Mouse (Mus musculus): ENCODE results near the gene AY358078. TPM values are rescaled to one million over a fixed set of nuclear protein-coding genes. Genes with fewer than 3 reads are reported as not detected.
A peak's percentile ranks its signal among the peaks of the same experiment; 100 is the strongest.
"Not testable (repeated sequence)": the region's sequence is repeated elsewhere in the genome, so short reads cannot be mapped to it uniquely, and the experiment has no call there.

Gene AY358078
- not detected in 2 replicates for polyA plus RNA-seq (2012; rRNA removed)

GRCm38 (mm10) chr14:51799746-51800145 lies at the start of gene AY358078:
AY358078 (plus strand) TSS chr14:51800046.
- no peak for DNase-seq (ENCODE audit: extremely low spot score in 1 of 2, low spot score in 1 of 2)

- DNase-seq (ENCODE audit: extremely low spot score in 1 of 2, low spot score in 1 of 2), result no peak
Observed at GRCm38 (mm10) chr14:51755944-51756343, 43.9 kb upstream of the AY358078 start.

GRCm38 (mm10) chr14:51771378-51771777 lies 28.5 kb upstream of the AY358078 start:
- DNase-seq (ENCODE audit: extremely low spot score in 1 of 2, low spot score in 1 of 2), result peak in 1 of 2 experiments; percentile 31

- DNase-seq (ENCODE audit: extremely low spot score in 1 of 2, low spot score in 1 of 2), result no peak
Observed at GRCm38 (mm10) chr14:51773490-51773889, 26.4 kb upstream of the AY358078 start, which contains the start of gene Ang4. Ang4 (minus strand) TSS chr14:51773590.

- no peak for DNase-seq (ENCODE audit: extremely low spot score in 1 of 2, low spot score in 1 of 2)
Observed at GRCm38 (mm10) chr14:51777791-51778190, 22.1 kb upstream of the AY358078 start.

GRCm38 (mm10) chr14:51778865-51779481 lies 20.9 kb upstream of the AY358078 start:
- DNase-seq (ENCODE audit: extremely low spot score in 1 of 2, low spot score in 1 of 2), result no peak

- no peak for DNase-seq (ENCODE audit: extremely low spot score in 1 of 2, low spot score in 1 of 2)
Observed at GRCm38 (mm10) chr14:51786335-51786734, 13.5 kb upstream of the AY358078 start.

GRCm38 (mm10) chr14:51787061-51787460 lies 12.8 kb upstream of the AY358078 start:
- no peak for DNase-seq (ENCODE audit: extremely low spot score in 1 of 2, low spot score in 1 of 2)

- DNase-seq (ENCODE audit: extremely low spot score in 1 of 2, low spot score in 1 of 2), result no peak
Observed at GRCm38 (mm10) chr14:51789196-51789595, 10.7 kb upstream of the AY358078 start.

- no peak for DNase-seq (ENCODE audit: extremely low spot score in 1 of 2, low spot score in 1 of 2)
Observed at GRCm38 (mm10) chr14:51794106-51794505, 5.7 kb upstream of the AY358078 start.

- DNase-seq (ENCODE audit: extremely low spot score in 1 of 2, low spot score in 1 of 2), result no peak
Observed at GRCm38 (mm10) chr14:51826625-51827024, 26.8 kb downstream of the AY358078 start.

GRCm38 (mm10) chr14:51827842-51828241 lies 28.0 kb downstream of the AY358078 start:
- peak in 1 of 2 experiments; percentile 19 for DNase-seq (ENCODE audit: extremely low spot score in 1 of 2, low spot score in 1 of 2)

GRCm38 (mm10) chr14:51829188-51829587 lies 29.3 kb downstream of the AY358078 start:
- DNase-seq (ENCODE audit: extremely low spot score in 1 of 2, low spot score in 1 of 2), result no peak

- peak in 1 of 2 experiments; percentile 4 for DNase-seq (ENCODE audit: extremely low spot score in 1 of 2, low spot score in 1 of 2)
Observed at GRCm38 (mm10) chr14:51838480-51838879, 38.6 kb downstream of the AY358078 start.

GRCm38 (mm10) chr14:51842250-51842649 lies 42.4 kb downstream of the AY358078 start:
- no peak for DNase-seq (ENCODE audit: extremely low spot score in 1 of 2, low spot score in 1 of 2)

- DNase-seq (ENCODE audit: extremely low spot score in 1 of 2, low spot score in 1 of 2), result no peak
Observed at GRCm38 (mm10) chr14:51842781-51843180, 42.9 kb downstream of the AY358078 start.

- DNase-seq (ENCODE audit: extremely low spot score in 1 of 2, low spot score in 1 of 2), result no peak
Observed at GRCm38 (mm10) chr14:51843882-51844281, 44.0 kb downstream of the AY358078 start.

- no peak for DNase-seq (ENCODE audit: extremely low spot score in 1 of 2, low spot score in 1 of 2)
Observed at GRCm38 (mm10) chr14:51846566-51846965, 46.7 kb downstream of the AY358078 start.

- not testable (repeated sequence) for DNase-seq (ENCODE audit: extremely low spot score in 1 of 2, low spot score in 1 of 2)
Observed at GRCm38 (mm10) chr14:51851006-51851405, 51.2 kb downstream of the AY358078 start.

GRCm38 (mm10) chr14:51853399-51853798 lies 53.6 kb downstream of the AY358078 start, which contains the start of gene Ear6:
Ear6 (plus strand) TSS chr14:51853699.
- DNase-seq (ENCODE audit: extremely low spot score in 1 of 2, low spot score in 1 of 2), result no peak

- not testable (repeated sequence) for DNase-seq (ENCODE audit: extremely low spot score in 1 of 2, low spot score in 1 of 2)
Observed at GRCm38 (mm10) chr14:51855280-51855679, 55.4 kb downstream of the AY358078 start.

GRCm38 (mm10) chr14:51863603-51864002 lies 63.8 kb downstream of the AY358078 start:
- DNase-seq (ENCODE audit: extremely low spot score in 1 of 2, low spot score in 1 of 2), result peak in 1 of 2 experiments; percentile 28

Data from frontal cortex, adult 2 months (tissue).